Mouse (Mus musculus): ENCODE data around the gene Dars. TPM values are rescaled to one million over a fixed set of nuclear protein-coding genes. Genes with fewer than 3 reads are reported as not detected.
A peak's percentile ranks its signal among the peaks of the same experiment; 100 is the strongest.

The Dars gene
- total RNA-seq (2017) = 92.1 to 108 TPM (median 101 TPM) in 3 replicates

DNA sequence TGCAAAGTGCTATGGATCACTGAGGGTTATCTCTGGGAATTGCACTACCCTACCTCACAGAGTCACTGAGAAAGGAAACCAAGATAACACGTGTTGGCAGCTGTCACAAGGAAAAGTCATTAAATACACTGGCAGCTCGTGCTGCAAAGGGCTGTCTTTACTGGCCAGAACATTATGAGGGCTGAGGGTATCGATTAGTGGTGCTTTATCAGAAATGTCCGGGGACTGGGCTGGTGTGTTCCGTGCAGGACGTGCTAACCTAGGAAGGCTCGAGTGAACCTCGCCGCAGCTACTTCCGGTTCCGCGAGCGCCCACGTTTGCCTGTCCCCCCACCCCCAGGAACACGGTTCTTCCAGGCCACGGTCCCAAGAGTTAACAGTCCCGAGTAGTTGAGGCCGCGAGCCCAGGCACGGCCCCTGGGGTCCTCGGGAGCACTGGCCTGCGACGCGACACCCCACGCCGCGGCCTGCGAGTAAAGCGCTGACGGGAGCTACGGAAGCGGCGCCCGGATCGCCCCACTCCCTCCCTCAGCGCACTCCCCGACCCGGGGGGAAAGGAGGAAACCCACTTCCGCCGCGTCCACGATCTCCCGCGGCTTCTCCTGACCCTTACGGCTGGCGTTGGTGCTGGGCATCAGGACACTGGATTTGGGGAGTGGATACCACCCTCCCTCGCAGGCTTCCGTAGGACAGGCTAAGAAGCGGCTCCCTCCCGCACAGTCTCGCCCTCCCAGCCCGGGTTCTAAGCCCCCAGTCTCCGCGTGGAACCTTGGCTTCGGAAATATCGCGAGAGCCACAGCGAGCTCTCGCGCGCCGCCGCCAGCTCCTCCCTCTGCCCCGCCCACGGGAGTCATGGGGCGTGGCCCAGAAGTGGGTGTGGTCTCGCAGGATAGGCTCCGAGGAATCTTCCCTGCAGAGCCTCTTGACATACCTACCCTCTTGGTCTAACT, at the start of gene Dars:
Gene Dars, minus strand, starts transcription at position 785 of the 949 bp plus-strand sequence.
- ATAC-seq (replicated peaks; ENCODE audit: insufficient number of reproducible peaks, low FRiP score, low TSS enrichment, poor library complexity, severe bottlenecking) = peak; percentile 97

- no peak for ATAC-seq (replicated peaks; ENCODE audit: insufficient number of reproducible peaks, low FRiP score, low TSS enrichment, poor library complexity, severe bottlenecking)
These were observed 49.7 kb upstream of the Dars start for GRCm38 (mm10) chr1:128466828-128467227.

DNA sequence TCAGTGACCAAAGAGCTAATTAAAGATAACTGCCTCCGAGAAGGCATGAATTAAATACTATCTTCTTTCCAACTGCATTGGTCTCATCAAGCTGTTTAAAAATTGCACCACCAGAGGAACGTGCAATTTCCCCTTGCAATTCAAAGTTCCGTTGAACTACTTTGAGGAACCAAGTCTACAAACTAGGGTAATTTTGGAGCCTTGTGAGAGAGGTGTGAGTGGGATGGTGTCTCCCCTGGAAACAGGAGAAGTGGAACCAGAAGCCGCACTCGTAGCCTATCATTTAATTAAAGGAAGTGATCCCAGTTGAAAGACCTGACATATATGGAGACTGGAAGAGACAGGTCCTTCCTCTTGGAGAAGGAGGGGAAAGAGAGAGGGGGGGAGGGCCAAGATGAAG, 46.3 kb upstream of the Dars start:
- ATAC-seq (replicated peaks; ENCODE audit: insufficient number of reproducible peaks, low FRiP score, low TSS enrichment, poor library complexity, severe bottlenecking) = peak; percentile 64

DNA sequence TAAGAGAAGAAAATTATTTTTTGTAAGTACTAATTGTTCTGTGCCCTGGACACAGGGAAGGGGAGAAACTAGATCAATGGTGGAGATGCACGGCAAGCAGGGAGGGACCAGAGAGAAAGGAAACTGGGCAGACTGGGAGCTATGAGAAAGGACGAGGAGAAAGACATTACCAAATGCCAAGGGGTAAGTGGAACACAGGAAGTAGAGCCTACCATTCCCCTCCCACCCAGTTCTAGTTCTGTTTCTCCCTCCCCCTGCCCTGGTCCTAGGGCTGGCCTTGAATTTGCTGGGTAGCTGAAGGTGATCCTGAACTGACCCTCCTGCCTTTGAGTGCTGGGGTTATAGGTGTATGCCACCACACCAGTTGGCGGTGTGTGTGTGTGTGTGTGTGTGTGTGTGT, 45.2 kb upstream of the Dars start:
- ATAC-seq (replicated peaks; ENCODE audit: insufficient number of reproducible peaks, low FRiP score, low TSS enrichment, poor library complexity, severe bottlenecking) = no peak

DNA sequence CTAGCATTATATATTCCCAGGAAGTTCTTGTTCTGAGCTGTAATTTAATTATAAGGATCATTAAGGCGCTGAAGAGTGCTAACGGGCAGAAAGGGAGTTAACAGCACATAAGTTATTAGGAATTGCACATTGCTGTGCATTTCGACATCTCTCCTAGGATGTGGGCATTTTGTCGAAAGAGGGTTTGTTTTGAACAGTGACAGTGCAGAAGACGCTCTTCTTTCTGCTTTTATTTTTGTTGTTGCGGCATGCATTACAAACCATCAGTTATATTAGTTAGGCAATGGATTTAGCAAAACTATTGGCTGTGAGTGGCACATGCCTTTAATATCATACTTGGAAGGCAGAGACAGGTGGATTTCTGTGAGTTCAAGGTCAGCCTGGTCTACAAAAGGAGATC, 43.6 kb upstream of the Dars start:
- no peak for ATAC-seq (replicated peaks; ENCODE audit: insufficient number of reproducible peaks, low FRiP score, low TSS enrichment, poor library complexity, severe bottlenecking)

DNA sequence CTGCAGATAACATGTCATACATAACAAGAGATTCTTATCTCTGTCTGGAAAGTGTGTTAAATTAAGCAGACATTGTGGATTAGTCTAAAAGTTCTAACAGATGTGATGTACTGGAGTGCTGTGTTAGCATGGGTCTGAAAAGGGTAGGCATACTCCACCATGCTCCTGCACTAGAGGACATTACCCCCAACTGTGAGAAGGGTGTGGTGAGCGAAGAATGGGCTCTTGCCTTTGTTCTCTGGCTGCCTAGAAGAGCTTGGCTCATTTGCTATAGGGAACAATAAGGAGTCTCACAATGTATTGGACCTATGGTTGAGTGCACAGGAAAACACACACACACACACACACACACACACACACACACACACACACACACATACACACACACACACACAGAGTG, 42.3 kb upstream of the Dars start:
- no peak for ATAC-seq (replicated peaks; ENCODE audit: insufficient number of reproducible peaks, low FRiP score, low TSS enrichment, poor library complexity, severe bottlenecking)

DNA sequence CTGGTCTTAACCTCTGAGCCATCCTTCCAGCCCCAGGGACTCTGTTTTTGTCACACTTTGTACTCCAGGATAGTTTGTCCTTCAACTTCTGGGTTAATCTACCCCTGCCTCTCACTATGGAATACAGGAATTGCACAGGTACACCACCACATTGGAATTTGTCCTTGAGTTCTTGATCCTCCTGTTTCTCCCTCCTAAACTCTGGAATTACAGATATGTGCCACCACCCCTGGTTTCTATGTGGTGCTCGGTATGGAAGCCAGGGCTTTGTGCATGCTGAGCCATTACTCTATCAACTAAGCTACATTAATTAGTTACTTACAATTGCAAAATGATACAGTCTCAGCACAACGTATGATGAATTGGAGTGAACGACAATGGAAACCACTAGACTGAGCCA, 41.8 kb upstream of the Dars start:
- no peak for ATAC-seq (replicated peaks; ENCODE audit: insufficient number of reproducible peaks, low FRiP score, low TSS enrichment, poor library complexity, severe bottlenecking)

DNA sequence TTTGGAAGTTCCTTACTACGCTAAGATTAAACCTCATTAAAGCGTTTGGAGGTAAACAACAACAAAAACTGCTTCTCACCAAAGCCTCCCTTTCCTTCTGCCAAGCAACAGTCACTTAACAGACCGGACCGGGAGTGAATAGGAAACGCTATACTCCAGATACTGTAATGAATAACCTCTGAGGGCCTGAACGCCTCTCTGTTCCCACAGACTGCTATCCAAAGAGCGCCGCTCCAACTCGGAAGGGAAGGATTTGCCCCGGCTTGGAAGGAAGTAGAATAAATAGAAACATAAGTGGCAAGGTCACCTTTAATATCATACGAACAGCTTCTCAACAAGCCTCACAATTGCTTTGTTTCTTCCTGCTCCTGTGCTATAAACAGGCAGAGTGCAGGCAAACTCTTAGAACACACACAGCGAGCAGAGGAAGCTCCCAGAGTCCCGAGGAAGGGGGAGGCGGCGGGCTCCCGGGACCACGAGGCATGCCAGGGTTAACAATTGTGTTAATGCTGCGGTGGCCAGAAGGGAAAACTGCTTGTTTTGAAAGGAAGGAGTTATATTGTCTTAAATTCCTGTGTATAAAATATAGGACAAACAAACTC, 39.8 kb upstream of the Dars start:
- ATAC-seq (replicated peaks; ENCODE audit: insufficient number of reproducible peaks, low FRiP score, low TSS enrichment, poor library complexity, severe bottlenecking) = no peak

- ATAC-seq (replicated peaks; ENCODE audit: insufficient number of reproducible peaks, low FRiP score, low TSS enrichment, poor library complexity, severe bottlenecking) = no peak
These were observed 39.1 kb upstream of the Dars start for GRCm38 (mm10) chr1:128456271-128456670.

- no peak for ATAC-seq (replicated peaks; ENCODE audit: insufficient number of reproducible peaks, low FRiP score, low TSS enrichment, poor library complexity, severe bottlenecking)
These were observed 35.0 kb upstream of the Dars start for GRCm38 (mm10) chr1:128452210-128452609.

- no peak for ATAC-seq (replicated peaks; ENCODE audit: insufficient number of reproducible peaks, low FRiP score, low TSS enrichment, poor library complexity, severe bottlenecking)
These were observed 34.0 kb upstream of the Dars start for GRCm38 (mm10) chr1:128451183-128451582.

GRCm38 (mm10) chr1:128447206-128447902, 30.2 kb upstream of the Dars start:
- peak; percentile 93 for ATAC-seq (replicated peaks; ENCODE audit: insufficient number of reproducible peaks, low FRiP score, low TSS enrichment, poor library complexity, severe bottlenecking)

DNA sequence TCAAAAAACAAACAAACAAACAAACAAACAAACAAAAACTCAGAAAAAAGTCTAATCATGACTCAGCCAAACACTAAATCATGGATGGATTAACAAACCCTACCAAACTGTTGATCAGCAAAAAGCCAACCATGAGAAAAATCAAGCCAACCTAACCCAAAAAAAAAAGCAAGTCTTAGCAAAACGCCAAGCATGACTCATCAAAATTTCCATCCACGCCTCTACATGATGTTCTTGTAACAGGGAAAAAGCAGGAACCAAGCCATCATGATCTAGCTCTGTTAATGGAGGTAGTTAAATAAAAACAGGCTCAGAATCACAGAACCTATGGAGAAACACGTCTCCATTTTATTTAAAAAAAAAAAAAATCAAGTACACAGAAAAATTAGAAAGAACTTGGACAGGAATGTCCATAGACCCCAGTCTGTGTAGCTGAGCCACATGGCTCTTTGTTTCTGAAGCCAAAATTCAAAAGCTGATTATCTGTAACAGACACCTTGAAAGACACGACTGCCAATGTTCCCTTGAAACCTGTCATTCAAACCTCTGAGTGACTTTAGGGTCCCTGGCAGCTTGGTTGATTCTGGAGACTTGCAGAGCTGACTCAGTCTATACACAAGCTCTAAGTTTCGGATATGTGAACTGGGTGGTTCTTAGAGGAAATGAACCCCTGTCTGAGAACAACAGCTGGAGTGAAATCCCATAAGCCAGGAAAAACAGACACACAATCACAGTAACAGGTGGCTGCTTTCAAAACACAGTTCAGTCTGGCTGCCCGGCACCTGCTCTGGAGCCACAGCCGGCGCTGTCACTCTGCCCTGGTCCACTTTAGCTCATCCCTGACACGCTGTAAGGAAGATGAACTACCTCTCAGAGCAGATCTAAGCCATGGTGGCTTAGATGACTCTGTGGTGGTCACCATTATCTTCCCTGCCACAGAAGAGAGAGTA, 27.0 kb upstream of the Dars start:
- no peak for ATAC-seq (replicated peaks; ENCODE audit: insufficient number of reproducible peaks, low FRiP score, low TSS enrichment, poor library complexity, severe bottlenecking)

GRCm38 (mm10) chr1:128441129-128441473, 23.9 kb upstream of the Dars start:
- no peak for ATAC-seq (replicated peaks; ENCODE audit: insufficient number of reproducible peaks, low FRiP score, low TSS enrichment, poor library complexity, severe bottlenecking)

DNA sequence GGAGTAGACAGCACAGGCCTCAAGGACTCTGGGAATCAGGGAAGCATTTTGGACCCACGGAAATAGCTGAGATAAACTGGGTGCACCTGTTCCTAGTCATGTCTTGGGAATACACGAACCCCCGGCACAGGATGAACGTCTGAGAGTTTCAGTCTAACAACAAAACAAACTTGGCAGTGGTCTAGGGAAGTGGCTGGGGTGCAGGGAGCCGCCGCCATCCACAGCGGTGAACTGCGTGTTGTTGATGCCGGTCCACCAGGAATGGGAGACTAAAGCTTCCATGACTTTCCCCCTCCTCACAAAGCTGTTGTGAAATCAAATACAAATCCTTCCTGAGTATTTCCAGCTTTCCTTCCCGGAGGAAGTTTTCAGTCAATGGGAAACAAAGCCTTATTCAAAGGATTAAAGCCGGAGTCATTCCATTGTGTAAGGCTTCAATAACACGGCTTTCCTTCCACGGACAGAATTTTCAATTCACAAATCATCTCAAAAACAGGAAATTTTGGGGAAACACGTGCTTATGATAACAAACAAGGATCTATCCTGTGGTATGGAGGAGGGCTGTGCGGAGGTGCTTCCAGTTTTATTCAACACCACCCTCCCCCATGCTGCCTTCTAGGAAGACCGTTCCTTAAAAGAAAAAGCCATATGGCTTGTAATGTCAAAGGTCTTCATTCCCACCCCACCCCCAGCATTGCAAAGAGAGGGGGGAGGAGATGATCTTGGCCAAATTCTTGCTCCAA, 23.4 kb upstream of the Dars start:
- no peak for ATAC-seq (replicated peaks; ENCODE audit: insufficient number of reproducible peaks, low FRiP score, low TSS enrichment, poor library complexity, severe bottlenecking)

DNA sequence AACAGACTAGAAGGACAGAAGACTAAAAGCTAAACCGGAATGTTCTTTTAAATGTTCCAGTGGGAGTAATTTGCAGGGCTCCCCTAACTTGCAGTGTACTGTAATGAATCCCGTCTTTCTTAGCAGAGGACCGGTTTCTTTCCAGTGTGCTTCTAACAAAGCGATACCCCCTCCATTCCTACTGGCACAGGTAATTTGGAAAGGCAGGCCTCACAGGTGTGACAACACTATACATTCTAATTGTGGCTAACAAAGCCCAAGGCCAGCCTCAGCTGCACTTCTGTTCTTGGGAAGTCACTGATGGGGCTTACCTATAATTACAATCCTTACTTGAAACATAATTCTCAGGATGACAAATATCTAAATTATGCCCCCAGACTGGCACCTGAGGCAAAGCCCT, 22.4 kb upstream of the Dars start:
- ATAC-seq (replicated peaks; ENCODE audit: insufficient number of reproducible peaks, low FRiP score, low TSS enrichment, poor library complexity, severe bottlenecking) = no peak

DNA sequence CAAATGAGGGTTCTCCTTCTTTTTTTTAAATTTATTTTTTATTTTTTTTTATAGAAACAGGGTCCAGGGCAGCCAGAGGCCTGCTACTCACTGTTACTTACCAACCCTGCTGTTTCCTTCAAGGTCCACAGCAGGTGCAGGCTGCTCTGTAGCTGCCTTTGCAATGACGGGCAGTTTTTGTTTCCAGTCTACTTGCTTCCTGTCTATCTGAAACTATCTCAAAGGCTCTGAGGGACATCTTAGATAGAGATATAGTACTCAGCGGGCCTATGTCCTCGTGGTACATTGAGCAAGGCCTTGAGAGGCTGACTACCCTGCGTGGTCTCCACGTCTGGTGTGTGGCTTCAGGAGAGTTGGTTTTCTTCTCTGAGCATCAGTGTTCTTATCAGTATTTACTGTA, 21.4 kb upstream of the Dars start:
- ATAC-seq (replicated peaks; ENCODE audit: insufficient number of reproducible peaks, low FRiP score, low TSS enrichment, poor library complexity, severe bottlenecking) = no peak

DNA sequence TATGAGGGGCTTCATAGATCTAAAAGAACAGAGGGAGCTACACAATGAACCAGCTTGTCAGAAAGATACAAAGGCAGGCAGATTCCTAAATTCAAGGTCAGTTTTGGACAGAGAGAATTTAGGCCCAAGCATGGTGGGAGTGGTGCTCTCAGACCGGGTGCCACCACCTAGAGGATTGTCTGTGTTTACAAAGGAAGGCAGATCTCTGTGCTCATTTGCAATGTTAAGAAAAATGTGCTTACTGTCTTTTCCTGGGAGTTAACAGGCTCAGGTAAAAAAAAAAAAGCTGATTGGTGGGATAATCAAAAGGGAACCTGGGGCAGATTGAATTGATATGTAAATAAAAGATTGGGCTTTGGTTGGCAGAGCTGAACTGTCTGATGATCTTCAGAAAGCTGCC, 20.1 kb upstream of the Dars start:
- no peak for ATAC-seq (replicated peaks; ENCODE audit: insufficient number of reproducible peaks, low FRiP score, low TSS enrichment, poor library complexity, severe bottlenecking)

Data from monocyte, adult 5-6 weeks (primary cell).